Mouse (Mus musculus) myocyte (in vitro differentiated cells): ENCODE measurements at regions not wholly inside any gene's neighbourhood (a gene's known extent, or its start where the extent isn't known, plus 50 kb on each side); places are given as distances from the start of the nearest gene placed in this dataset.

Source experiments
- H3K27me3 ChIP-seq: one replicate; pipeline ENCODE4 v1.6.1; 2011; ENCODE audit not compliant: control insufficient read depth, insufficient read depth, insufficient read length
- H3K36me3 ChIP-seq: one replicate; pipeline ENCODE4 v1.6.1; 2011; ENCODE audit not compliant: control insufficient read depth, insufficient read depth
- H3K4me2 ChIP-seq: one replicate; pipeline ENCODE4 v1.6.1; 2011; ENCODE audit warnings: low read depth, control low read depth
- H3K4me3 ChIP-seq: one replicate; pipeline ENCODE4 v1.5.1; 2011; ENCODE audit warnings: mild to moderate bottlenecking, control low read depth, moderate library complexity
- H3K79me2 ChIP-seq: one replicate; pipeline ENCODE4 v1.6.1; 2011; ENCODE audit not compliant: control insufficient read depth, insufficient read depth
- H3ac ChIP-seq: one replicate; pipeline ENCODE4 v1.6.1; 2011; ENCODE audit not compliant: control insufficient read depth, insufficient read length
- CEBPB ChIP-seq: IDR thresholded peaks from 2 replicates; pipeline ENCODE4 v1.6.1; 2011; ENCODE audit warnings: mild to moderate bottlenecking, moderate library complexity; ENCODE audit not compliant: poor library complexity, insufficient read depth, severe bottlenecking
- E2F4 ChIP-seq: IDR thresholded peaks from one replicate; pipeline ENCODE4 v1.6.1; 2011; ENCODE audit warnings: mild to moderate bottlenecking, control low read depth, moderate library complexity; ENCODE audit not compliant: insufficient read depth
- MAX ChIP-seq: IDR thresholded peaks from one replicate; pipeline ENCODE4 v1.6.1; 2011; ENCODE audit warnings: low read depth, mild to moderate bottlenecking, control low read depth
- MYOD1 ChIP-seq, 3 experiments: IDR thresholded peaks; one replicate each; pipeline ENCODE4 v1.6.1; 2011; ENCODE audit warnings: control low read depth in 2 of 3, low read depth in 2 of 3, mild to moderate bottlenecking in 2 of 3, moderate library complexity in 1 of 3; ENCODE audit not compliant: insufficient read length in 2 of 3, control insufficient read depth in 1 of 3
- MYOG ChIP-seq, 3 experiments: IDR thresholded peaks; one replicate each; pipeline ENCODE4 v1.6.1; 2011; ENCODE audit warnings: control low read depth in 2 of 3, low read depth in 2 of 3, mild to moderate bottlenecking in 2 of 3; ENCODE audit not compliant: insufficient read length in 2 of 3, control insufficient read depth in 1 of 3, insufficient read depth in 1 of 3
- POLR2A ChIP-seq: IDR thresholded peaks from one replicate; pipeline ENCODE4 v1.6.1; 2011; ENCODE audit warnings: low read depth, mild to moderate bottlenecking, control low read depth, moderate library complexity; ENCODE audit not compliant: insufficient read length
- POLR2AphosphoS2 ChIP-seq: IDR thresholded peaks from one replicate; pipeline ENCODE4 v1.6.1; 2011; ENCODE audit warnings: low read depth, control low read depth; ENCODE audit not compliant: insufficient read length
- REST ChIP-seq: IDR thresholded peaks from one replicate; pipeline ENCODE4 v1.6.1; 2011; ENCODE audit warnings: mild to moderate bottlenecking, control low read depth, moderate library complexity; ENCODE audit not compliant: insufficient read depth, insufficient read length
- SRF ChIP-seq: IDR thresholded peaks from one replicate; pipeline ENCODE4 v1.6.1; 2011; ENCODE audit warnings: low read depth; ENCODE audit not compliant: control insufficient read depth, insufficient read length
- TCF12 ChIP-seq: IDR thresholded peaks from one replicate; pipeline ENCODE4 v1.6.1; 2011; ENCODE audit warnings: mild to moderate bottlenecking, control low read depth; ENCODE audit not compliant: poor library complexity, insufficient read depth, severe bottlenecking
- TCF3 ChIP-seq: IDR thresholded peaks from one replicate; pipeline ENCODE4 v1.6.1; 2011; ENCODE audit warnings: low read depth, control low read depth; ENCODE audit not compliant: insufficient read length
- USF1 ChIP-seq: IDR thresholded peaks from one replicate; pipeline ENCODE4 v1.6.1; 2011; ENCODE audit warnings: low read depth, mild to moderate bottlenecking, control low read depth, moderate library complexity

DNA sequence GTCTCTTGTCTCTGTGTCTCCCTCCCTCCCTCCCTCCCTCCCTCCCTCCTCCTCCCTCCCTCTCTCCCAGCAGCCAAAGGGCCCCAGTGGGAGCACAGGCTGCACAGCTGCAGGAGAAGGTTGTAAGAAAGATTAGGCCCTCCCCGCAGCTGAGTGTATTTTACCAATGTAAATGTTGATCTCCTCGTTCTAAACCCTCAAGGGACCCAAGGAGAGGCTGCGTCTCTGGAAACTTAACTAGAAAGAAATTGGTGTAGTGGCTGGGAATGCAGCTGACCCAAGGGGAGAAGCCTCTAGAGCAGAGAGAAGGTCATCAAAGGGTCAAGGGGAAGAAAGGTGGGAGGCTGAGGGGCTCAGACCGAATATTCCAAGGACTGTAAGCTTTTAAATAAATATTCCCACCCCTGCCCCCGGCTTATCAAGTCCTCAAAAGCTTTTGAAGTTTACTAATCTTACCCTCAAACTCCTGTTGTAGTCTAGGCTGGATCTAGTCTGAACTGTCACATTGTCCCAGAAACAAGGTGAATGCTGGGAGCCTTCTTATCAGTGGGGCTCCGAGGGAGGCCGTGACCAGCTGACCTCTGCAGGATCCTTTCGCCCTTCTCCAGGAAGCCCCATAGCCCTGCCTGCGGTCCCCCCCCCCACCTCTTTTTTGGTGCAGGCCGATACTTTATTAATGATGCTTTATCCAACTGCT is 116.5 kb downstream of the Dact1 start:
- no peaks in the 10 kb centered on the region for H3K79me2 ChIP-seq
- no peaks in the 10 kb centered on the region for H3K27me3 ChIP-seq
- no peak overlapping the region for H3K4me2 ChIP-seq
- H3K4me3 ChIP-seq: no peak overlapping the region
- H3ac ChIP-seq: no peak overlapping the region
- TF ChIP-seq CEBPB (no peak), MYOG (IDR thresholded peaks at IDR 0.05; ENCODE audit: control insufficient read depth in 1 of 3, insufficient read depth in 1 of 3, insufficient read length in 2 of 3, low read depth in 2 of 3) (no peak), TCF12 (no peak), E2F4 (no peak), MAX (no peak), MYOD1 (IDR thresholded peaks at IDR 0.05; ENCODE audit: control insufficient read depth in 1 of 3, insufficient read length in 2 of 3, low read depth in 2 of 3) (no peak), POLR2AphosphoS2 (no peak), USF1 (no peak), POLR2A (no peak), SRF (no peak), REST (no peak), TCF3 (no peak)
- no peaks in the 10 kb centered on the region for H3K36me3 ChIP-seq

DNA sequence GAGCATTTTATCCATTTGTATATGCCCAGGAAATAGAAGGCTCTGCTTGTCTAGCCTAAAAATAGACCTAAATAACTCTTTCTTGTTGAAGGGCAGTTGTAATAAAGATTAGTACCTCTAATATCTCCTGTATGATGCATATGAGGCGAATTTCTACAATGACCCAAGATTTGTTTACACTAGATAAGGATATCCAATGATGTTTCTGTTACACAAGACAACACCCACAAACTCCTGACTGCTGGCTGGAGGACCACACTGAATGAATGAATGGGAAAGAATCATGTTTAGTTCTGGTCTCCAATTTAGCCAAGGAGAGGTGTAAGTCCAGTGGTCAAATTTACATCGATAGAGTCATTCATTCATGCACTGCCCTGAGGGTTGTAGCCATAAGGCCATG is 118.3 kb downstream of the Dact1 start:
- Histone ChIP-seq H3ac (no peak overlapping the region), H3K36me3 (no peaks in the 10 kb centered on the region), H3K4me2 (no peak overlapping the region), H3K4me3 (no peak overlapping the region), H3K79me2 (no peaks in the 10 kb centered on the region), H3K27me3 (no peaks in the 10 kb centered on the region)
- no peak for TF ChIP-seq TCF3
- no peak for TF ChIP-seq MYOG (IDR thresholded peaks at IDR 0.05; ENCODE audit: control insufficient read depth in 1 of 3, insufficient read depth in 1 of 3, insufficient read length in 2 of 3, low read depth in 2 of 3)
- no peak for TF ChIP-seq MAX
- TF ChIP-seq SRF: no peak
- TF ChIP-seq POLR2AphosphoS2: no peak
- TF ChIP-seq MYOD1 (IDR thresholded peaks at IDR 0.05; ENCODE audit: control insufficient read depth in 1 of 3, insufficient read length in 2 of 3, low read depth in 2 of 3): no peak
- TF ChIP-seq POLR2A: no peak
- TF ChIP-seq USF1: no peak
- no peak for TF ChIP-seq E2F4
- TF ChIP-seq CEBPB: no peak
- no peak for TF ChIP-seq REST
- TF ChIP-seq TCF12: no peak

DNA sequence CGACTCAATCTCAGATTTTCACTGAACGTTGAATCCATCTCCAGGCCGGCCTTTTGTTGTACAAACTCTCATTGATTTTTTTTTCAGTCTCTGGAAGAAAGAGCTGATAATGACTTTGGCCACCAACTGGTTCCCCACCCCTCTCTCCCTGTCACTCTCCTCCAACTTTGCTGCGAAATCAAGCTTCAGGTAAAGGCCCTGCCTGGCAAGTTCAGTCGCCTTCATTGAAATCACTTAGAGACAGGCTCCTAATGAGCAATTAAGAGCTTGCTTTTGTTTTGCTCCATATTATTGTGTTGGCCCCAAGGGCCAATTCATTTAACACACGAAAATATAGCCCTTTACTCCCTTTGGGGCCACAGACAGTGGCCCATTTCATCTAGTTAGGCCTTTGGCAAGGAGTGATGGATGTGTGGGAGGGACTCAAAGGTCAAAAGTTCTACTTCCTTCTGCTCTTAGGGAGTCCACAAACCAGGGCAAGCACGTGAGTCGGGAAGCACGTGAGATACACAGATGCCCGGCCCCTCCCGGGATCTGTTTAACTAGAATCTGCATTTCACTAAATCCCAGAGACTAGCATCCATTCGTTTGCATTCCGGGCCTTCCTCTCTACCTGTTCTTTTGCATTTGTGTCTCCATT is 120.0 kb downstream of the Dact1 start:
- Histone ChIP-seq H3K36me3 (no peaks in the 10 kb centered on the region), H3K79me2 (no peaks in the 10 kb centered on the region), H3K27me3 (no peaks in the 10 kb centered on the region), H3ac (no peak overlapping the region), H3K4me3 (no peak overlapping the region), H3K4me2 (no peak overlapping the region)
- TF ChIP-seq MAX (no peak), POLR2AphosphoS2 (no peak), E2F4 (no peak), TCF12 (no peak), TCF3 (no peak), MYOG (IDR thresholded peaks at IDR 0.05; ENCODE audit: control insufficient read depth in 1 of 3, insufficient read depth in 1 of 3, insufficient read length in 2 of 3, low read depth in 2 of 3) (no peak), USF1 (no peak), SRF (no peak), POLR2A (no peak), REST (no peak), CEBPB (no peak), MYOD1 (IDR thresholded peaks at IDR 0.05; ENCODE audit: control insufficient read depth in 1 of 3, insufficient read length in 2 of 3, low read depth in 2 of 3) (no peak)

DNA sequence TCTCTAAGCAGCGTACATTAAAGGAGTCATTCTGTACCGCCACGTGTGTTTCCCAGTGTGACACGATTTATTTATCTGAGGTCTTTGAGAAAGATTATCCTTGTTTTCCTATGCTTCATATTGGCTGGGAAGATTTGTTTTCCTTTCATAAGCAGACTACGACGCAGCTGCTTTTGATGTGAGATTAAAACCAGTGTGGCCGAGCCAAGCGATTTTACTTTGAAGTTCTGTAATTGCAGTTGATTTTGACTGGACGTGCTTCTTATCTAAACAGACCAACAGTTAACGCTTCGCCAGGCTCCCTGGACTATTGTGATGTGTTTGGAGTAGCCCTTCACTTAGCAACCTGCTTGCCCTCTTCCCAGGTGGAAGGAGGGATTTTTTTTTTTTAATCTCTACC is 120.6 kb downstream of the Dact1 start:
- H3K4me3 ChIP-seq: no peak overlapping the region
- H3K27me3 ChIP-seq: no peaks in the 10 kb centered on the region
- TF ChIP-seq POLR2A: no peak
- TF ChIP-seq MAX: no peak
- no peak for TF ChIP-seq MYOG (IDR thresholded peaks at IDR 0.05; ENCODE audit: control insufficient read depth in 1 of 3, insufficient read depth in 1 of 3, insufficient read length in 2 of 3, low read depth in 2 of 3)
- TF ChIP-seq MYOD1 (IDR thresholded peaks at IDR 0.05; ENCODE audit: control insufficient read depth in 1 of 3, insufficient read length in 2 of 3, low read depth in 2 of 3): no peak
- no peak for TF ChIP-seq REST
- no peak for TF ChIP-seq USF1
- TF ChIP-seq CEBPB: no peak
- TF ChIP-seq SRF: no peak
- TF ChIP-seq TCF3: no peak
- TF ChIP-seq POLR2AphosphoS2: no peak
- no peak for TF ChIP-seq E2F4
- TF ChIP-seq TCF12: no peak

More for the DNA sequence above, 120.6 kb downstream of the Dact1 start:
- Histone ChIP-seq H3K79me2 (no peaks in the 10 kb centered on the region), H3K36me3 (no peaks in the 10 kb centered on the region), H3ac (no peak overlapping the region), H3K4me2 (no peak overlapping the region)
